Mouse (Mus musculus) MEL (cell line): ENCODE results near the gene Sphk2. TPM values are rescaled to one million over a fixed set of nuclear protein-coding genes. Genes with fewer than 3 reads are reported as not detected.

ENCODE experiments used
- DNase-seq: peaks from one replicate; pipeline ENCODE4 v3.0.0; 2011; ENCODE audit warnings: low read depth, low spot score
- H3K27ac ChIP-seq: 2 replicates; pipeline ENCODE4 v1.5.1; 2012; ENCODE audit warnings: low read depth, mild to moderate bottlenecking, control low read depth, low read length, moderate library complexity; ENCODE audit not compliant: control insufficient read depth
- H3K27me3 ChIP-seq, 2 experiments: fragments of 150-350 bp in 1 of 2; sonication (generic) in 1 of 2; 2 replicates each; pipeline ENCODE4 v1.6.1; 2012; ENCODE audit warnings: low read length in 2 of 2, mild to moderate bottlenecking in 2 of 2, improper control_type of control experiment in 1 of 2, moderate library complexity in 1 of 2; ENCODE audit not compliant: insufficient read depth in 2 of 2, control insufficient read depth in 1 of 2
- H3K36me3 ChIP-seq, 2 experiments: 2 replicates each; pipeline ENCODE4 v1.6.1; 2012 to 2014; ENCODE audit warnings: low read length in 2 of 2, improper control_type of control experiment in 1 of 2, inconsistent platforms in 1 of 2, mild to moderate bottlenecking in 1 of 2; ENCODE audit not compliant: insufficient read depth in 2 of 2, control insufficient read depth in 1 of 2
- H3K4me1 ChIP-seq, 2 experiments: fragments of 150-350 bp in 1 of 2; sonication (generic) in 1 of 2; 2 replicates each; pipeline ENCODE4 v1.6.1; 2012; ENCODE audit warnings: low read length in 2 of 2, improper control_type of control experiment in 1 of 2, mild to moderate bottlenecking in 1 of 2; ENCODE audit not compliant: insufficient read depth in 2 of 2, control insufficient read depth in 1 of 2
- H3K4me3 ChIP-seq, 2 experiments: fragments of 150-350 bp in 1 of 2; sonication (generic) in 1 of 2; 2 replicates each; pipeline ENCODE4 v1.5.1; 2012; ENCODE audit warnings: low read depth in 2 of 2, low read length in 2 of 2, mild to moderate bottlenecking in 2 of 2, moderate library complexity in 2 of 2, control low read depth in 1 of 2, improper control_type of control experiment in 1 of 2; ENCODE audit not compliant: control insufficient read depth in 1 of 2, insufficient read depth in 1 of 2
- H3K79me2 ChIP-seq: 2 replicates; pipeline ENCODE4 v1.6.1; 2012; ENCODE audit warnings: mild to moderate bottlenecking, low read length, moderate library complexity; ENCODE audit not compliant: control insufficient read depth, poor library complexity, insufficient read depth
- H3K9ac ChIP-seq: 2 replicates; pipeline ENCODE4 v1.6.1; 2012; ENCODE audit warnings: low read depth, mild to moderate bottlenecking, control low read depth, low read length, moderate library complexity; ENCODE audit not compliant: control insufficient read depth, poor library complexity, severe bottlenecking
- H3K9me3 ChIP-seq: fragments of 150-350 bp; sonication (generic); replicated peaks from 2 replicates; pipeline ENCODE4 v1.6.1; 2012; ENCODE audit warnings: mild to moderate bottlenecking, low read length, improper control_type of control experiment, moderate library complexity; ENCODE audit not compliant: insufficient read depth
- BHLHE40 ChIP-seq: IDR thresholded peaks from 2 replicates; pipeline ENCODE4 v1.6.1; 2012; ENCODE audit warnings: low read depth, mild to moderate bottlenecking, inconsistent platforms, low read length, improper control_type of control experiment, borderline replicate concordance
- CHD2 ChIP-seq: IDR thresholded peaks from 2 replicates; pipeline ENCODE4 v1.6.1; 2011; ENCODE audit warnings: low read length, improper control_type of control experiment
- CTCF ChIP-seq, 3 experiments: IDR thresholded peaks in 2 of 3; conservative IDR thresholded peaks in 1 of 3; 2 replicates each; pipeline ENCODE4 v1.5.1; 2011 to 2012; ENCODE audit warnings: low read length in 3 of 3, low read depth in 2 of 3, mild to moderate bottlenecking in 2 of 3, improper control_type of control experiment in 1 of 3, inconsistent platforms in 1 of 3, mixed read lengths in 1 of 3, moderate library complexity in 1 of 3; ENCODE audit not compliant: control insufficient read depth in 1 of 3, insufficient read depth in 1 of 3, poor library complexity in 1 of 3, severe bottlenecking in 1 of 3
- E2F4 ChIP-seq: IDR thresholded peaks from 2 replicates; pipeline ENCODE4 v1.6.1; 2011; ENCODE audit warnings: low read depth, low read length, improper control_type of control experiment, borderline replicate concordance
- EP300 ChIP-seq, 2 experiments: IDR thresholded peaks; 2 replicates each; pipeline ENCODE4 v1.6.1; 2011; ENCODE audit warnings: improper control_type of control experiment in 2 of 2, low read length in 2 of 2, low read depth in 1 of 2, mild to moderate bottlenecking in 1 of 2
- ETS1 ChIP-seq: IDR thresholded peaks from 2 replicates; pipeline ENCODE4 v1.6.1; 2012; ENCODE audit warnings: low read depth, mild to moderate bottlenecking, inconsistent platforms, low read length, improper control_type of control experiment, moderate library complexity
- GABPA ChIP-seq: IDR thresholded peaks from 2 replicates; pipeline ENCODE4 v1.6.1; 2012; ENCODE audit warnings: low read depth, mild to moderate bottlenecking, inconsistent platforms, low read length, improper control_type of control experiment, moderate library complexity
- GATA1 ChIP-seq: IDR thresholded peaks from 2 replicates; pipeline ENCODE4 v1.6.1; 2011; ENCODE audit warnings: low read depth, low read length, improper control_type of control experiment
- HCFC1 ChIP-seq: IDR thresholded peaks from 2 replicates; pipeline ENCODE4 v1.6.1; 2012; ENCODE audit warnings: low read depth, mild to moderate bottlenecking, inconsistent platforms, low read length, improper control_type of control experiment, moderate library complexity
- JUND ChIP-seq: IDR thresholded peaks from 2 replicates; pipeline ENCODE4 v1.6.1; 2011; ENCODE audit warnings: low read depth, mild to moderate bottlenecking, improper control_type of control experiment, low read length
- MAFK ChIP-seq: IDR thresholded peaks from 2 replicates; pipeline ENCODE4 v1.6.1; 2011; ENCODE audit warnings: low read depth, mild to moderate bottlenecking, low read length, improper control_type of control experiment, borderline replicate concordance
- MAX ChIP-seq: IDR thresholded peaks from 2 replicates; pipeline ENCODE4 v1.6.1; 2011; ENCODE audit warnings: low read length, improper control_type of control experiment
- MAZ ChIP-seq: IDR thresholded peaks from 2 replicates; pipeline ENCODE4 v1.6.1; 2012; ENCODE audit warnings: low read depth, mild to moderate bottlenecking, inconsistent platforms, low read length, improper control_type of control experiment
- POLR2A ChIP-seq, 2 experiments: IDR thresholded peaks; 2 replicates each; pipeline ENCODE4 v1.6.1; 2011 to 2012; ENCODE audit warnings: low read length in 2 of 2, mild to moderate bottlenecking in 2 of 2, control low read depth in 1 of 2, improper control_type of control experiment in 1 of 2, low read depth in 1 of 2, moderate library complexity in 1 of 2; ENCODE audit not compliant: control insufficient read depth in 1 of 2, insufficient read depth in 1 of 2, poor library complexity in 1 of 2
- POLR2AphosphoS5 ChIP-seq: IDR thresholded peaks from 2 replicates; pipeline ENCODE4 v1.6.1; 2012; ENCODE audit warnings: low read depth, borderline replicate concordance, mild to moderate bottlenecking, inconsistent platforms, low read length, moderate library complexity, mixed read lengths
- SMC3 ChIP-seq: IDR thresholded peaks from 2 replicates; pipeline ENCODE4 v1.6.1; 2011; ENCODE audit warnings: low read depth, low read length, improper control_type of control experiment
- TAL1 ChIP-seq: IDR thresholded peaks from 2 replicates; pipeline ENCODE4 v1.6.1; 2012; ENCODE audit warnings: mild to moderate bottlenecking, inconsistent platforms, low read length, moderate library complexity, mixed read lengths
- TBP ChIP-seq: IDR thresholded peaks from 2 replicates; pipeline ENCODE4 v1.8.0; 2011; ENCODE audit warnings: low read depth, low read length, improper control_type of control experiment
- USF2 ChIP-seq, 2 experiments: IDR thresholded peaks; 2 replicates each; pipeline ENCODE4 v1.6.1; 2011 to 2012; ENCODE audit warnings: improper control_type of control experiment in 2 of 2, low read length in 2 of 2, borderline replicate concordance in 1 of 2, inconsistent platforms in 1 of 2, low read depth in 1 of 2, mild to moderate bottlenecking in 1 of 2; ENCODE audit not compliant: insufficient read depth in 1 of 2
- ZC3H11A ChIP-seq: IDR thresholded peaks from 2 replicates; pipeline ENCODE4 v1.6.1; 2012; ENCODE audit warnings: low read depth, mild to moderate bottlenecking, inconsistent platforms, low read length, improper control_type of control experiment
- ZNF384 ChIP-seq: IDR thresholded peaks from 2 replicates; pipeline ENCODE4 v1.6.1; 2012; ENCODE audit warnings: low read depth, mild to moderate bottlenecking, inconsistent platforms, low read length, improper control_type of control experiment
- polyA plus RNA-seq, 2 experiments: library from polyadenylated mRNA; stranded (reverse) in 1 of 2; unstranded in 1 of 2; fragments of >175 nt in 1 of 2; fragments of >200 nt in 1 of 2; gene quantifications; 2 replicates each; pipeline versions ENCODE4 v1.2.1 to v1.2.4; 2012; ENCODE audit warnings: low replicate concordance in 2 of 2, low read depth in 1 of 2; ENCODE audit not compliant: insufficient read length in 2 of 2, insufficient read depth in 1 of 2, missing spikeins in 1 of 2
- total RNA-seq: library from RNA; depleted of rRNA; stranded (reverse); fragments of 300-350 nt; gene quantifications from 2 replicates; pipeline ENCODE4 v1.2.3, GENCODE M21; 2012

Gene Sphk2
- total and polyA plus RNA-seq, 3 experiments = 21.0 to 40.2 TPM; not detected in 1

DNA sequence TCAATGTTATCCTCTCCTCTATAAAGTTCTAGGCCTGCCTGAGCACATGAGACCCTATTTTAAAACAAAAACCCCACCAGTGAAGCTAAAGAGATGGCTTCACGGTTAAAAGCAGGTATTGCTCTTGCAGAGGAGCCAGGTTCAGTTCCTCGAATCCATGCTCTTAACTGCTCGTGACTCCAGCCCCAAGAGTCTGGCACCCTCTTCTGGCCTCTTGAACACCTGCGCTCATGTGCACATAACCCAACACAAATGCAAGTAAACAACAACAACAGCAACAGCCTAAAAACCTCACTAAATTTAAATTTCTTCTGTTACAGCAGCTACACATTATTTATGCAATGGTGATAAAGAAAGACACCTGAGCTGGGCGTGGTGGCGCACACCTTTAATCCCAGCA, 49.7 kb upstream of the Sphk2 start:
- DNase-seq = no peak
- Histone ChIP-seq H3K9me3 (no peaks in the 10 kb centered on the region), H3K27me3 (peaks cover 6% of the 10 kb centered on the region in 2 experiments)

DNA sequence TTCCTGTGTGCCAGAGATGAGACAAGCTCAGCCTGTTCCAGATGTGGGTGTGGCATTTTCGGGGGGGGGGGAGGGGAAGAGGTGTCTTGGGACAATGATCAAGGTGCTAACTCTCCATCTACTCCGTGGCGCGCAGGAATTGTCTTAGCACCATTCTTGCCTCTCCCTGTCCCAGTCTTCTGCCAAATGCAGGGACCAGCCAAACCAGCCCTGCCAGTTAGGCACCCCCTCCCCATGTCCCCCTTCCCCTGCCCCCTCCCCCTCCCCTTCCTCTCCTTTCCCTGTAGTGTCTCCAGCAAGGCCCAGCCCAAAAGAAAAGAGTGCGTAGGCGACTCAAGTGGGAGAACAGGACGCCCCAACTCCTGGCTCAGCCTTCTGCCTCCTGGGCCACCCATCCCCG, 49.0 kb upstream of the Sphk2 start:
- Histone ChIP-seq H3K4me3 (no peak overlapping the region), H3K9ac (no peak overlapping the region), H3K9me3 (no peaks in the 10 kb centered on the region), H3K27me3 (peaks cover 2 to 3% of the 10 kb centered on the region in 2 experiments; a peak in 3 of 4 replicates), H3K79me2 (no peaks in the 10 kb centered on the region), H3K27ac (no peak overlapping the region), H3K4me1 (no peaks in the 10 kb centered on the region), H3K36me3 (no peaks in the 10 kb centered on the region)
- DNase-seq = no peak
- TF ChIP-seq ETS1 (no peak), TAL1 (no peak), HCFC1 (no peak), CHD2 (no peak), SMC3 (no peak), MAX (no peak), TBP (no peak), ZNF384 (no peak), MAZ (no peak), BHLHE40 (no peak), GATA1 (no peak), POLR2A (IDR thresholded peaks at IDR 0.05; ENCODE audit: control insufficient read depth in 1 of 2, insufficient read depth in 1 of 2, low read depth in 1 of 2, low read length in 2 of 2, poor library complexity in 1 of 2) (no peak), POLR2AphosphoS5 (no peak), E2F4 (no peak), JUND (no peak), GABPA (no peak), CTCF (IDR thresholded peaks at IDR 0.05 in 2 of 3, conservative IDR thresholded peaks at IDR 0.05 in 1 of 3; ENCODE audit: control insufficient read depth in 1 of 3, insufficient read depth in 1 of 3, low read depth in 2 of 3, low read length in 3 of 3, poor library complexity in 1 of 3, severe bottlenecking in 1 of 3) (no peak)

More for the DNA sequence above, 49.7 kb upstream of the Sphk2 start:
- no peak overlapping the region for H3K9ac ChIP-seq
- no peaks in the 10 kb centered on the region for H3K79me2 ChIP-seq
- H3K4me1 ChIP-seq = no peaks in the 10 kb centered on the region
- TF ChIP-seq EP300 (IDR thresholded peaks at IDR 0.05; ENCODE audit: low read depth in 1 of 2, low read length in 2 of 2) (no peak), MAFK (no peak), GATA1 (no peak), POLR2AphosphoS5 (no peak), USF2 (IDR thresholded peaks at IDR 0.05; ENCODE audit: borderline replicate concordance in 1 of 2, insufficient read depth in 1 of 2, low read depth in 1 of 2, low read length in 2 of 2) (no peak), CTCF (IDR thresholded peaks at IDR 0.05 in 2 of 3, conservative IDR thresholded peaks at IDR 0.05 in 1 of 3; ENCODE audit: control insufficient read depth in 1 of 3, insufficient read depth in 1 of 3, low read depth in 2 of 3, low read length in 3 of 3, poor library complexity in 1 of 3, severe bottlenecking in 1 of 3) (peak in 1 of 3 experiments; percentile 9; a peak in 1 of 6 replicates), ZC3H11A (no peak), HCFC1 (no peak)
- TF ChIP-seq, all 39 proteins: peak for 1
- Histone ChIP-seq H3K4me3 (no peak overlapping the region), H3K27ac (no peak overlapping the region), H3K36me3 (no peaks in the 10 kb centered on the region)
